Comparison of ENCODE assay signal across 10 mouse cellular contexts in the genomic region with DNA sequence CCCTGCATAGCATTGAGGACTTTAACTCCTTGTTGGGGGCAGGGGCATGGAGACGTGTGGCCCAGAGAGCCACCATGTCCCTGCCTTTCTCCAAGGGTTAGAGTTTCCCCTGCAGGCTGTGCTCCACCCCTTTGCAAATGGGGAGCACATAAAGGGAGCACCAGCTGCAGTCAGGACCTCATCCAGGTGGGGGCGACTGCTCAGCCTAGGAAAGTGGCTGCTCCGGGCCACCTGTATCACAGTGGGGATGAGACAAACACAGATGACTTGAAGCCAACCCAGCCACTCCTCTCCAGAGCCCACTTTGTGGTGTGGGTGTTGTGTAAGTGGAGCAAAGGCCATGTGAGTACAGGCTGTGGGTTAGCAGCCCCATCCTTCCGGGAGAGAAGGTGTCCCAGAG.
"Had no signal": no experiment of that assay in that cellular context is flagged by ENCODE, and none has a peak within 500 bp of the region (broad histone marks: within the 10 kb centered on the region; RNA-seq: fewer than 3 reads in every experiment).

No protein-coding gene starts in this region.

- DNase-seq: kidney, adult 2 months; kidney, postnatal 14 days; lung, adult 18-20 months; thymus, adult 18-20 months had no signal

- H3K27ac ChIP-seq: kidney, embryonic 15.5 days; left cerebral cortex, adult 2 months; limb, embryonic 15.5 days; liver, embryonic 14.5 days; midbrain, embryonic 13.5 days; neural tube, embryonic 12.5 days had no signal

- H3K4me3 ChIP-seq: kidney, embryonic 15.5 days; left cerebral cortex, adult 2 months; limb, embryonic 15.5 days; midbrain, embryonic 13.5 days; neural tube, embryonic 12.5 days had no signal

- H3K27me3 ChIP-seq: kidney, embryonic 15.5 days; midbrain, embryonic 13.5 days; neural tube, embryonic 12.5 days had no signal

- H3K9me3 ChIP-seq: kidney, embryonic 15.5 days; limb, embryonic 15.5 days; midbrain, embryonic 13.5 days; neural tube, embryonic 12.5 days had no signal

- H3K4me2 ChIP-seq: kidney, embryonic 15.5 days; limb, embryonic 15.5 days; midbrain, embryonic 13.5 days; neural tube, embryonic 12.5 days had no signal

- ATAC-seq: midbrain, embryonic 13.5 days had no signal

- H3K9ac ChIP-seq: kidney, embryonic 15.5 days; limb, embryonic 15.5 days; liver, embryonic 14.5 days; midbrain, embryonic 13.5 days; neural tube, embryonic 12.5 days had no signal
